ENCODE assay signal across 11 mouse cellular contexts in genomic region chr13:30358456-30359168, GRCm38 (mm10). TPM values are rescaled to one million over a fixed set of nuclear protein-coding genes. Genes with fewer than 3 reads are reported as not detected.
DNase-seq lines count a peak whose midpoint lies in the region; ATAC-seq and TF ChIP-seq lines count a peak whose summit lies in the region.
"Had no signal": no experiment of that assay in that cellular context is flagged by ENCODE, and none has a peak within 500 bp of the region (broad histone marks: within the 10 kb centered on the region; RNA-seq: fewer than 3 reads in every experiment).

No protein-coding gene starts in this region.

- no peaks in the 10 kb centered on the region for H3K9me3 ChIP-seq in E14TG2a.4 (ENCODE audit: low read length)
- H3K9me3 ChIP-seq: kidney, embryonic 15.5 days; limb, embryonic 12.5 days had no signal

- TF ChIP-seq CTCF in layer of hippocampus, adult 2 months (conservative IDR thresholded peaks at IDR 0.05) = peak; percentile 44
- peak; percentile 10 for TF ChIP-seq CTCF in E14TG2a.4 (conservative IDR thresholded peaks at IDR 0.05; ENCODE audit: low read length)

- H3K27ac ChIP-seq in layer of hippocampus, adult 2 months = no peak overlapping the region
- H3K27ac ChIP-seq: kidney, embryonic 15.5 days; limb, embryonic 12.5 days had no signal

- H3K4me3 ChIP-seq in layer of hippocampus, adult 2 months = no peak overlapping the region
- H3K4me3 ChIP-seq in E14TG2a.4 (replicated peaks; ENCODE audit: low read length) = no peak overlapping the region
- H3K4me3 ChIP-seq: kidney, embryonic 15.5 days; limb, embryonic 12.5 days had no signal

- DNase-seq in embryo, embryonic 11 days = peak; percentile 23
- DNase-seq in embryo, embryonic 10.5 days (ENCODE audit: low spot score) = no peak
- no peak for DNase-seq in layer of hippocampus, adult 2 months (ENCODE audit: low spot score in 2 of 2)
- DNase-seq in layer of hippocampus, postnatal 36 days = no peak
- no peak for DNase-seq in cerebellum, adult 11-12 months
- no peak for DNase-seq in left cerebral cortex, postnatal 10 days (ENCODE audit: extremely low spot score in 1 of 2, low spot score in 2 of 2)

- ATAC-seq in erythroblast, adult 5-6 weeks (replicated peaks; ENCODE audit: low FRiP score, poor library complexity, severe bottlenecking) = peak; percentile 62; the same call in 1 of the 2 replicates
- ATAC-seq: forebrain, embryonic 16.5 days had no signal

- intact Hi-C loops in left cerebral cortex, postnatal 10 days (cut with DNase I) = no loop called here

- H3K27me3 ChIP-seq in E14TG2a.4 (ENCODE audit: insufficient read depth, low read length) = no peaks in the 10 kb centered on the region
- H3K27me3 ChIP-seq: limb, embryonic 12.5 days had no signal

- peaks cover 1% of the 10 kb centered on the region; the same call in 1 of the 2 replicates for H3K4me1 ChIP-seq in E14TG2a.4 (replicated peaks; ENCODE audit: low read depth, low read length)

- no peaks in the 10 kb centered on the region for H3K36me3 ChIP-seq in E14TG2a.4 (ENCODE audit: insufficient read depth, low read length)
- H3K36me3 ChIP-seq: kidney, embryonic 15.5 days; limb, embryonic 12.5 days had no signal

RNA-seq across cellular contexts. Expression of gene Agtr1a, which starts 22.4 kb away (rescaled TPM):
- total RNA-seq in layer of hippocampus, adult 2 months (2021) = 1 to 10 TPM; 1.4 to 1.7 TPM
- 1 to 10 TPM; 1.7 to 2.4 TPM for total RNA-seq in layer of hippocampus, postnatal 36 days (2021)
- total RNA-seq in erythroblast, adult 5-6 weeks (2015; ENCODE audit: low replicate concordance) = 103 and 116 TPM in 2 replicates
- 73.9 and 154 TPM in 2 replicates for total RNA-seq in erythroblast, adult 5-6 weeks (2017; ENCODE audit: low replicate concordance)
- total RNA-seq in left cerebral cortex, postnatal 10 days (2021) = 1 to 10 TPM; 1.0 to 1.4 TPM

Comparison
In these comparisons a context has a peak if more than half of its experiments do, and no peak if none do; other contexts are left out.
1. RNA of gene Agtr1a, which starts 22.4 kb away (total RNA-seq): 73.9 to 154 TPM in erythroblast, adult 5-6 weeks; 1.7 to 2.4 TPM in layer of hippocampus, postnatal 36 days, 1.4 to 1.7 TPM in layer of hippocampus, adult 2 months and 1.0 to 1.4 TPM in left cerebral cortex, postnatal 10 days; every median in the first group is over 10 times any median in the second.